Mouse (Mus musculus) C2C12 (cell line): ENCODE measurements around the gene Tfap2d.

Source experiments
- CEBPB ChIP-seq: IDR thresholded peaks from one replicate; pipeline ENCODE4 v1.6.1; 2011; ENCODE audit warnings: low read depth, mild to moderate bottlenecking, control low read depth, moderate library complexity
- CTCF ChIP-seq: IDR thresholded peaks from one replicate; pipeline ENCODE4 v1.5.1; 2011; ENCODE audit not compliant: control insufficient read depth, insufficient read depth, insufficient read length
- MYOG ChIP-seq: IDR thresholded peaks from one replicate; pipeline ENCODE4 v1.6.1; 2011; ENCODE audit not compliant: control insufficient read depth, insufficient read length; ENCODE audit errors: extremely low read depth
- USF1 ChIP-seq: IDR thresholded peaks from one replicate; pipeline ENCODE4 v1.6.1; 2011; ENCODE audit warnings: low read depth, mild to moderate bottlenecking, control low read depth, moderate library complexity

DNA sequence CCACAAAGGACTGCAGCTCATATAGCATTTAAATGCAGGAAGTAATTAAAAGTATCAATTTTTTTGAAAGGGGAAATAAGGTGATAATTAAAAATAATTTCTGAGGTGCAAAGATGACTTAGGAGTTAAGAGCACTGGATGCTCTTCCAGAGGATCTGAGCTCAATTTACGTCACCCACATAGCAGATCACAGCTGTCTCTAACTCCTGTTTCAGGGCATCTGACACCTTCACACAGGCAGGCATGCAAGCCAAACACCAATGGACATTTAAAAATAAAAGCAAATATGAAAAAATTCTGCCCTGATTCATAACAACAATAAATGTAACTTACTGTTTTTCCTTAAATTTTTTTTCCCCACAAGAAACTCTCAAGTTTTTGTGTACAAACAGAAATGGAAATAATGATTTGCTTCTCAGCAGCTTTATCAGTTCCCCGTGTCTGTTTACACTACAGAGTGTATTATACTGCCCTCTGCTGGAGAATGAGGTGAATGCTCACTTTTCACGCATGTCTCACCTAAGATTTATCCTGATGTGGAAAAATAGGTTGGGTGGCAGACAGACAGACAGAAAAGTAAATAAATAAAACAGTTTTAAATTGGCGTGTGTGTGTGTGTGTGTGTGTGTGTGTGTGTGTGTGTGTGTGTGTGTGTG, 76.0 kb downstream of the Tfap2d start:
- TF ChIP-seq CTCF (no peak), CEBPB (no peak), USF1 (no peak), MYOG (no peak)
